Mouse (Mus musculus): ENCODE measurements around the gene Alox5ap.

The Alox5ap gene

DNA sequence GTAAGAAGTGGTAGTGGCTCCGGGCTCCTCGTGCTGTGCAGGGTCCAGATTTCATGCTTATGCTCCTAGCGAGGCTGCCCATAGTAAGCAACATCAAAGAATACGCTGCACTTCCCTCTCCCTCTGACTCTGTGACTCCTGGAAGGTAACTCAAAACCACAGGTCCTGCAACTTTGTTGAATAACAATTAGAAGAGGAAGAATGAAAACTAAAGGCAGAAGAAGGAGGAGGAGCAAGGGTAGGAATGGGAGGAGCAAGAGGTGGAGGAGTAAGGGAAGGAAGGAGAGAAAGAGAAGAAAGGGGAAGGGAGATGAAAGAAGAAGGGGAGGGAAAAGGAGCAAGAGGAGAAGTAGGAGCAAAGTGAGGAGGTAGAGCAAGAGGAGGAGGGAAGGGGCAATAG lies at the start of gene Alox5ap:
TSS of gene Alox5ap (plus strand) at position 363 of the 400 bp plus-strand sequence.
- DNase-seq (ENCODE audit: low read depth, low spot score), result no peak

DNA sequence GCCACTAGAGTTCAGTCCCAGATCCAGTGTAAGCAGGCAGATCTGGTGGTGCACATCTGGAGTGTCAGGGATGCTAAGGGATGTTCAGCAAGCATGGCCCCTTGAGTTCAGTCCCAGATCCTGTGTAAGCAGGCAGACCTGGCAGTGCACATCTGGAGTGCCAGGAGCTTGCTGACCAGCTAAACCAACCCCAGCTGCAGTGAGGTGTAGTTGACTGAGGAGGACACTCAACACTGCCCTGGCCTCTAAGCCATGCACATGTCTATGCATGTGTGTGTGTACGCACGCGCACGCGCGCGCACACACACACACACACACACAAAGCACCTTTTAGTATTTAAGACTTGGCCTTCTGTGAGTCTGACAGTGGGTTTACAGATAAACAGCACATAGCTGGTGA lies 49.0 kb upstream of the Alox5ap start:
- no peak for DNase-seq (ENCODE audit: low read depth, low spot score)

DNA sequence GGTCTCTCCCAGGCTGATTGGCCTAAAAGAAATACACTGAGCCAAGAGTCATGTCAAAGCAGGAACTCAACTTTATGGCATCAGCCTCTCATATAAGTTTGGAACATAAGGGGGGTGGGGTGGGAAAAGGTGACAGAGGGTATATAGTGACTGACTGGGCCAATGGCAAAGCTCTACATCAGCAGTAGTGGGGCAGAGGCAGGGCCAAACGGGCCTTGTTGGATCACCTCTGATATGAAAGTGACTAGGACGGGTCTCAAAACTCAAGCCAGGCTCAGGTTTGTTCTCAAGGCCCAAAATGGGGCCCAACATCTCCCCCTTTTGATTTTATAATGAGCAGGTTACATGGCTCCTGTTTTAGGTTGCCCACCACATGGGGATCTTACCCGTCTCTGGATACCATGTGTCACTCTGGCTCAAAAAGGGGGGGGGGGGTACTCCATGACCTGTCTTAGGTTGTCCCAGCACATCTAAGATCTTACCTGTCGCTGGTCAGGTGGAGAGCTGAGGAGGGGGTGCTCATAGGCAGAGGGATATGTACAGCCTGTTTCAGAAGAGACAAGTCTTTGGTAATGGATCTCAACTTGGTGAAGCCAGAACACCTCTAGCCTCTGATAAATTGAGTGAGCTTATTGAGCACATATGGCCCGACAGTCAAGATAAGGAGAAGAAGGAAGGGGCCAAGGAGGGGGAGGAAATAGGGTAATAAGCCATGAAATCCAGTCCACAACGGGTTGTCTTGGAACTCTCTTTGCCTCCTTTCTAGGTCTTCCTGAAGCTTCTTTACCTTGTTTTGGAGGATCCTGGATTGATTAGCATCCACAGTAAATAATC lies 46.8 kb upstream of the Alox5ap start:
- DNase-seq (ENCODE audit: low read depth, low spot score), result no peak

DNA sequence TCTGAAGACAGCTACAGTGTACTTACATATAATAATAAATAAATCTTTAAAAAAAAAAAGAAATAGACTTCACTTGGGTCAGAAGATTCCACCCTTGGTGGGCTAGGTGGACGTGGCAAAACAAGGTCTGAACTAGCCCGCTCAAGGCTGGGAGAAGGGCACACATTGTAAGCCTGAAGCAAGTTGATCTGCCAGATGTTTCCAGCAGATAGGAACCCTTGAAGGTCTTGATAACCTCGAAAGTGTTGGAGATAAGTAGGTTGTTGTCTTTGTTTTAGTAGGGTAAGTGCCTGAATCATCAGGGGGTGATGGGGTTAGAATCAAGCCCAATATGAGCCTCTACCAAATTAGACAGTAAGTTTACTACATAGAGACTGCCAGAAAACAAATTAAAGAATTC lies 45.1 kb upstream of the Alox5ap start:
- no peak for DNase-seq (ENCODE audit: low read depth, low spot score)

DNA sequence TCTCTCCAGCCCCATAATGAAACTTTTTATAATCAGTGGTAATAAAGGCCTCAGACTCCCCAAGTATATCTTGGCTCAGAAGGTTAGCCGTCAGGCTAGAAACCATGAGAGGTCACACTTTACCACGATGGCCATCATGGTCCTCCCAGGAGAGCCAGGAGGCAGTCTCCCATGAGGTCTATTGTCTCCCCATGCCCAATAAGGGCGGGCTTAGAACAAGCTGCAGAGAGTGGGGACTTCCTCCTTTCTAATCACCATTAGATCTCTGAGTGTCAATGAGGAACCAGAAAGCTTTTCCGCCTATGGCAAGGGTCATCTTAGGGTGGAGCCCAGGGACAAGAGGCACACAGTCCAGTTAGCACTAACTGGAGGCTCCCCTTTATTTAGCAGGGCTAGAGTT lies 43.2 kb upstream of the Alox5ap start:
- no peak for DNase-seq (ENCODE audit: low read depth, low spot score)

DNA sequence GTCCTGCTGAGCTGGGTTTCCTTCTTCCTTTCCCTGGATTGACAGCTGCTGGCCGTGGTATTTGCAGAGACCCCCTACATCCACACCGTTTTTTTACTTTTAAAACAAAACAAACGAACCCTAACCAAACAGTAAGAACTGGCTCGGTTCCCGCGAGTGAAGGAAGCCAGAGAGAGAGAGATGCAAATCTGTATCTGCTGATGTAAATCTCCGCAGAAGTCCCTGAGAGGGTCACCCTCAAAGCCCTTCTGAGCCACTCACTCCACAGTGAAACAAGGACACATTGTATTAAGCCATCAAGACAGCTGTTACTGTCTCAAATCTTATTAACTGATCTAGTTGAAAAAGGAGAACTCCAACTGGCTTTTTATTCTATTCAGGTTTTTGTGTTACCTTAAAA lies 39.9 kb upstream of the Alox5ap start:
- DNase-seq (ENCODE audit: low read depth, low spot score), result no peak

DNA sequence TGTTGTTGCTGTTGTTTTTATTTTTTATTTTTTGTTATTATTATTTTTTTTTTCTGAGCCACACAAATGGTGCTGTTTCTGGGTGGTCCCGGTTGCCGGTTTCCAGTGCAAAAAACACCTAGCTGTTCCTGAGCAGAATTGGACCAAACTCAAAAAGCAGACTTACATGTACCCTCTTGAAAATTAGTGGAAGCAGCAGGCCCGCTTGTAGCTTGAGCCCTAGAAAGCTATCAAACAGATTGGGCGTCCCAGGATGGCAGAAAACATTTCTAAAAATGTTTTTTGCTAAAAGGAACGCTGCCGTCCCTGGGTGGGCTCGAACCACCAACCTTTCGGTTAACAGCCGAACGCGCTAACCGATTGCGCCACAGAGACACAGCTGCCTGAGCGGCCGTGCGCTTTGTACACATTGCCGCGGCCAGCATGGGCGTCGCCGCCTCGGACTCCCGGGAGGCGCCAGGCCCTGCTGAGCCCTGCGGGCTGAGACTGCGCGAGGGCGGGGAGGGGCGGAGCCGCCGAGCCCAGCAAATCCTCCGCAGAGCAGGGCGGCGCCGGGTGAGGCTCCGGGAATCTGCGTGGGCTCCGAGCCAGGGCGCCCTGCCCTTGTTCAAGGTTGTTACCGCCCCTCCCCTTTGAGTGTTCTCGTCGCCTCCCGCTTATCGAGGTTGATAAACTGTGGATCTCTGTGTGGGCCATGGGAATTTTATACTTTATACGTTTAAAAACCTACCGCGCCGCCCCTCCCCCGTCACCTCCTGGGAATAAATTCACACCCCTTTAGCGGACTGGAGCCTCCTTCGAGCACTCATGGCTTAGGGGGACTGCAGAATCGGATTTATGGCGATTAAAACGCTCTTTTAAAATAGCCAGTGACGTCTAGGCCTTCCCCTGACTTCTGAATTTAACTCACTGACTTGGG lies 35.6 kb upstream of the Alox5ap start:
- peak; percentile 95 for DNase-seq (ENCODE audit: low read depth, low spot score)

DNA sequence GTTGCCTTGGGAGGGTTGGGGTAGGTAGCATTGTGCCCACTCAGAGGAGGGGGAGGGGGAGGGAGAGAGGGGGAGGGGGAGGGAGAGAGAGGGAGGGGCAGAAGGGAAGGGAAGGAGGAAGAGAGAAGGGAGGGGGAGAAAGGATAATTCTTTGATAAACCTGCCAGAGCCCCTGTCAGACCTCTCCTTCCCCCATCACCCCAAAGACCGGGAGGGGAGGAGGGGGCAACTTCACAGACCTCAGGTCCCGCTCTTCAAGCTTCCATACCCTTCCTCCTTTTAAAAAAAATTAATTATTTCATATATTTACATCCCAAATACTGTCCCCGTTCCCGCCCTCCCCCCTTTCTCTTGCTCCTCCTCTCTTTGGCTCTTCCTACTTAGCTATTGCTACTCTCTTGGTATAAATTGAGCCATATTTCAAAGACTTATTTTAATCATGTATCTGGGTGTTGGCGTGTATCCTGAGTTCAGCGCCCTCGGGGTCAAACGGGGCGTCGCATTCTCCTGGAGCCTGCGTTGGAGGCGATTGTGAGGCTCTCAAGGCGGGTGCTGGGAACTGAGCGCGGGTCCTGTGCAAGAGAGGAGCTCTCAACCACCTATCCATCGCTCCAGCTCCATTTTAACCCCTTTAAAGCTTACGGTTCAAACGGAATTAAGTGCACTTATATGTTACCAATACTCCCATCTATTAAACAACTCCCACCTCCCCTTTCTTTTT lies 34.8 kb upstream of the Alox5ap start:
- DNase-seq (ENCODE audit: low read depth, low spot score), result no peak

DNA sequence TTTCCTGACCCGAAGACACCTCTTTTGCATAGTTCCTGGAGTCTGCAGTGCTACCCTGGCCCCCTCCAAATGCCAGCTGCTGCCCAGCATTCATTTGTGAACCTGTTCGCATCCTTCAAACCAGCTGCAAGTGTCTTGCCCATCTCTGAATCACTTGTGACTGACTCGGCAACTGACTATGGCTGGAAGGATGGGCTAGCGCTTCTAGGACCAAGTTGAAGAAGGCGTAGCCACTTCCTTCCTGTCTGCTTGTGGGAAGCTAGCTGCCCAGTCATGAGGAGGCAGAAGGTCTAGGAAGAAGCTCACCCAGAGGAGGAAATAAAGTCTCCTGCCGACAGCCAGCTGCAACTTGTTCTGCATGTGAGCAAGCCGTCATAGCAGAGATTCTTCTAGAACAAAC lies 29.6 kb upstream of the Alox5ap start:
- DNase-seq (ENCODE audit: low read depth, low spot score), result no peak

DNA sequence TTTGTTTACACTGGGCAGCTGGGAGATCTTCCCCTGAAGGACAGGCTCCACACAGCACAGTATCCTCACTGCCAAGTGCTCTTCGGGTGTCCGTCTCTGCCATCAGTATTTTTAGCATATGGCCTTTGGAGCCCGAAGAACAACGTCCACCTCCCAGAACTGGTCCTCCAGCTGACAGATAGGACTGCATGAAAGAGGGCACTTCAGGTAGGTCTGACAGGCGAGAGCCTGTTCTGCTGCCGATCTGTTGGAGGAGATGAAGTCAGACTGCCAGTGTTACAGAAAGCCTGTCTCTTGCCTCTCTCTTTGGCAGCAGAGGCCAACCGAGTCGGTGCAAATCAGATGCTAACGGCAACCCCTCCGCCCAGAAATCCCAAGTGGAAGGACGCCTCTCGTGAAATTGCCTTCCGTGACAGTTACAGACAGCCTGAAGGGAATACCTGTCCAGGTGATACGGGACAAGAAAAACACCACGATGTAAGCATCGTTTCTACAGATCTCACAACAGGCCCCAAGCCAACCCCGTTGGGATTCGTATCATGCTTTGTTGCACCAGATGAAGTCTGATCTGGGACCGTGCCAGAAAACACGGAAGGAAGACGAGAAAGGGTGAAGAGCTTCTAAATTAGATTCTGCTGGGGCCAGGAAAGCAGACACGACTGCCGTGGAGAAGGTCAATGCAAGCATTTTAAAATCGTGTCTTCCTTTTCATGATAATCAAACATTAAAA lies 27.2 kb upstream of the Alox5ap start:
- DNase-seq (ENCODE audit: low read depth, low spot score), result no peak

DNA sequence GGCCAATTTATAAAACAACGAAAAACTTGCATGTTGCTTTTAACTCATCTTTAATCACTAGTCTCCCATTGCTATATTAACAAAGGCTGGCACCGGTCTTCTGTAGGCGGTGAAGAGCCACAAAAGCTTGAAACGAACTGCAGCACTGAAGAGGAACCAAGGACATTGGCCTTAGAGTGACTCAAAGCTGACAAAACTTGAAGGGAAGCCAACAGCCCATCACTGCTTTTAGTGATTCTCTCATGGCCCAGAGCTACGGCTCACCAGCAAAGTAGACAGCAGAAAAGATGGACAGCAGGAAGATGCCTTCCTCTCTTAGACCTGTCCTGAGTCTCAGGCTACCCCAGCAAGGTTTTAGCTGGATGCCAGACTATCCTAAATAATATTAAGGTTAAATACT lies 22.1 kb upstream of the Alox5ap start:
- no peak for DNase-seq (ENCODE audit: low read depth, low spot score)

DNA sequence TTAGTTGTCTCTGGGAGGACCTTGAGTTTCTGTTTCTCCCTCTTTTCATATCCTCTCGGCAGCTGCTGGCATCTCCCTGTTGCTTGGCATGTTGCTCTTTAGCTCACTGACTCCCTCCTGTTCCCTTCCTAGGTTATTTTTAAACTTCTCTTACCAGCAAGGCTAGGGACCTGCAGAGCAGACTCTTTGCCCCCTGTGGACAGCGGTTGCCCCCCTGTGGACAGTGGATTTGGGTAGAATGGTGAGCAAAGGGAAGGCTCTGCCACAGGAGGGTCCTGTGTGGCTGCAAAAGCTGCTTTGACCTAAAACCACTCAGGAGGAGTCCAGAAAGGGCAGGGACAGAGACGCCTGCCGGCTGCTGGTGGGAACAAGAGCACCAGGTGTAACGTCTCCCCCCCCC lies 21.5 kb upstream of the Alox5ap start:
- no peak for DNase-seq (ENCODE audit: low read depth, low spot score)

DNA sequence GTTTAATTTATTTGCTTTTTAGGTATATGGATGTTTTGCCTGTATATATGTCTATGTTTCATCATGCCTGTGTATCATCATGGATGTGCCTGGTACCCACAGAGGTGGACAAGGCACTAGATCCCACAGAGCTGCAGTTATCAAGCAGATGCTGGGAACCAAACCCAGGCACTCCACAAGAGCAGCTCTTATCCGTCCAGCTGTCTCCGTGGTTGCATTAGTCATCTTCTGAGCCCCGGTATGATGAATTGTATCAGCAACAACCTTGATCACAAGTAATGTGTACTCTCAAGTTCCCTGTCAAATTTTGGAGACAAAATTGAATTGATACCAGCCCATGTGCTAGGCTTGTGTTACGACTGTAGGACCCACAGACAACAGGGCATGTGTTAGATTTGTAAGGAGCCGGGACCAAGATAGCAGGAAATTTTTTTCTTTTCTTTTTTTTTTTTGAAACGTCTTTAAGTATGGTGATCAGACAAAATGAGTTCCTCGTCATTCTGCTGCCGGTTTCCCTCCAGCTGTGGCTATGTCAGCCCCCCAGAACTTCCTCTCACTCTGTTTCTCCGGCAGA lies 19.1 kb upstream of the Alox5ap start:
- no peak for DNase-seq (ENCODE audit: low read depth, low spot score)

DNA sequence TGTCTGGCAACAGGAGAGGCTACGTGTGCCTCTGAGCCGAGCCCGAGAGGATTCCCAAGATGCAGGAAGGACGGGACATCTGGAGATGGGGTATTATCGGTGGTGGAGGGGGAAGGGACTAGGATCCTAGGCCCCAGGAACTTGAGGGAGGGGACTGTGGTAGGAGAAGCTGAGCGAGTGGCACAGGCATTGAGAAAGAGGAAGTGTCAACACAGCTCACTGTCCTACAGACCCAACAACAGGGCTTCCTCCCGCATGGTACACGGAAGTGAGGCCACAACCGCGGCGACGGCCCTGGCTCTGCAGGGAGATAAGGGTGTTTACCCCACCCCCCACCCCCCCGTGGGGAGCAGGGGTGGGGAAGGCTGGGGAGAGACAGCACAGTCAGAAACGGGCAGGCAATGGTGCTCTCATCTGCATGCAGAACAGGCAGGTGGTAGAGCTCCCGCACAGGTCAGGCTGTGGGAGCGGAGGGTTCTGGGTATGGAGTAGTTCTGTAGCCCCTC lies 18.5 kb upstream of the Alox5ap start:
- DNase-seq (ENCODE audit: low read depth, low spot score), result no peak

DNA sequence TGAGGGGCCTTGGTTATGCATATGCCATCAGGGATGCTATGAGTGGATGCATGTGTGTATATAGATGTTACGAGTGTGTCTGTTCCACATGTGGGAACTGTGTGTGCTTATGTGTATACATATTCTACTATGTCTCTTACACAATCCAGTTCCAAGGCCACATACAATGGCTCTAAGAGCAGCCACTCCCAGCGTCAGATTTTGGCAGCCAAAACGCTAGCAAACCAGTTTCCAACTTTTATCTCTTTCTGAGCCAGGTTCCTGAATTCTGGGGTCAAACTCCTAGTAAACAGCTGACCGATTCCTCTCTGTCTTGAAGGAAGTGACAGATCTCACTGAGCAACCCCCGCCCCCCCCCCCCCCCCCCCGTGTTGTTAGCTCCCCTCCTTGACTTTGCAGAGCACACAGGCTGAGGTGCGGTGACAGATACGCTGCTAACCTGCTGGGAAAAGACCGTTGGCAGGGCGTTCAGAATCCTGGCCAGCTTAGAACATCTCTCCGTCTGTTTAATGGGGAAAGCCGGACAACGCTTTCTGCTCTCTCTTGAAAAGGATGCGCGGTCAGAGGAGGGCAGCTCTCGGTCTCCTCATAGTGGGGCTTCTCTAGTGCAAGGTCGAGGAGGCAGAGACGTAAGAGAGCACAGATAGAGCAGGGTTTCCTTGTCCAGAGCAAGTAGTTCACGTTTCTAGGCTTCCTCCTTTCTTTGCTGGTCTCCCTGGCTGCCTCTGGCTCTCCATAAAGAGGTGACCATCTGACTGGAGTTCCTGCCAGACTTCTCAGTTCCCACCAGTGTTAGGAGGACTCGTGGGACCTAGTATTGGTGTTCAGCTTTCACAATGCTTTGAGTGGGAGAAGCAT lies 17.3 kb upstream of the Alox5ap start:
- DNase-seq (ENCODE audit: low read depth, low spot score), result no peak

DNA sequence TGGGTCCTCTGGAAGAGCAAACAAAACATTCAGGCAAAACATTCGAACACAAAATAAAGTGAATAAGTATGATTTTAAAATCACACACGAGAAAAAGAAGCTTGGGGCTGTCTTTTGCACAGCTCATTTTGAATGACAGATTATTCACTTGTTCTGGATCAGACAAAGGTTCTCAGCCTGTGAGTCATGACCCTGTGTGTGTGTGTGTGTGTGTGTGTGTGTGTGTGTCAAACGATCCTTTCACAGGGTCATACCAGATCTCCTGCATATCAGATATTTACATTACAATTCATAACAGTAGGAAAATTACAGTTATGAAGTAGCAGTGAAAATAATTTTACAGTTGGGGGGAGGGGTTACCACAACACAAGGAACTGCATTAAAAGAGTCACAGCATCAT lies 12.3 kb upstream of the Alox5ap start:
- no peak for DNase-seq (ENCODE audit: low read depth, low spot score)

DNA sequence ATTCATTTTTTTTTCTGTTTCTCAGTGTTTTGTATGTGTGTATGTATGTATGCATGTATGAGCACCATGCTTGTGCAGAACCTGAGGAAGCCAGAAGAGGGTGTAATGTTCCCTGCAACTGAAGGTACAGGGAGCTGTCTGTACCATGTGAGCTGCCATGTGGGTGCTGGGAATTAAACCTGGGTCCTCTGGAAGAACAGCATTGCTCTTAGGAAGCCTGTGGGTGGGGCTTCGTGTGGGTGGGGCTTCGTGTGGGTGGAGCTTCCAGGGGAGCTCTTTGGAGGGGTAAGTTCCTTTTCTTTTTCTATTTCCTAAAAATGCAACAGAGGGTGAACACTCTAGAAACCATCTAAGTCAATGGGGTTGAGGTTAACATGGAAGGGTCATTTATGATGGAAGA lies 11.1 kb upstream of the Alox5ap start:
- DNase-seq (ENCODE audit: low read depth, low spot score), result no peak

DNA sequence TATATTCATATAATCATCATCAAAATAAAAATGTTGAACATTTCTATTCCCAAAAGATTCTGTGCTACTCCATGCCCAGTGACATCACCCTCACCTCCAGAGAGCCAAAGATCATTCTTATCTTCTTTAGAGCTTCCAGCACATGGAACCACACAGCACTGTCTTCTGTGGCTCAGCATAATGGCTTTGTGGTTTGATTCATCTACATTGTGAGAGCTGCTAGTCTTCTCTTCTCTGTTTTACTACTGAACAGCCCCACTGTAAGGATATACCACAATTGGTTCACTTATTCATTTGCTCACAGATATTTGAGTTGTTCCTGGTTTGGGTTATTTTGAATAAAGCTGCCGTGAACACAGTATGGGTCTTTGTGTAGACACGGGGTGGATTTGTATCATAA lies 9.0 kb upstream of the Alox5ap start:
- no peak for DNase-seq (ENCODE audit: low read depth, low spot score)

DNA sequence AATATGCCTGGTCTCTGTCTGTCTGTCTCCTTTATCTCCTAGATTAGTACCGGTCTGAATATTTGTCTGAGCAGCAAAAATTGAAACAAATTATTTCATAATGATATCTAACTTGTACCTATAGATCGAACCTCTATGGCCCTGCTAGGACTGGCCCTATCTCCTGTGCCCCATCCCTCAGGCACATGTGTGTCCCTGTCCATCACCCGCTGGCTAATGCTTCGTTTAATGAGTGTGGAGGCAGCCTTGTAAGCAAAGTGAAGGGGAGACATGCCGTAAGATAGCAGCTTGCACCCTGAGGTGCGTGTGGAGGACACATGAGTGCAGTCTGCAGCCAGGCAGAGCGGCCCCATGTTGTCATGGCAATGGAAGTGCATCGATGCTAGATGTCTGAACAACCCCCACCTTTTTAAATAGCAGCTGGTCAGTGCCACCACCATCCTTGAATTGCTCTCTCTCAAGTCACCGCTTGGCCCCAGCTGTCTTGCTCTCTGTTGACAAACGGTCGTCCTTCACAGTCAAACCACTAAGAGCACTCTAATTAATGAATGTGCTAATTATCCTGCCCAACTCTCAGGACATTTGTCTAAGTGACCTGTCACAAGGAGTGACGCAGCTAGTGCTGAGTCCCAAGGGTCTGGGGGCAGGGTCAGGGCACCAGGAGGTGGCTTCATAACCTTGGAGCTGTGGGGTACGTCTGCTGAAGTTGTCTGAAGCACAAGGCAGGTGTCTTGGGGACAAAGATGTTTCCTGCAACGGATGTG lies 6.9 kb upstream of the Alox5ap start:
- no peak for DNase-seq (ENCODE audit: low read depth, low spot score)

Data from retina, adult 2 months (tissue).